Mouse (Mus musculus): ENCODE data around the gene Trim16. TPM values are rescaled to one million over a fixed set of nuclear protein-coding genes. Genes with fewer than 3 reads are reported as not detected.

Gene Trim16
- polyA plus RNA-seq, 1 experiment from 2014 or later = 2.7 TPM

DNA sequence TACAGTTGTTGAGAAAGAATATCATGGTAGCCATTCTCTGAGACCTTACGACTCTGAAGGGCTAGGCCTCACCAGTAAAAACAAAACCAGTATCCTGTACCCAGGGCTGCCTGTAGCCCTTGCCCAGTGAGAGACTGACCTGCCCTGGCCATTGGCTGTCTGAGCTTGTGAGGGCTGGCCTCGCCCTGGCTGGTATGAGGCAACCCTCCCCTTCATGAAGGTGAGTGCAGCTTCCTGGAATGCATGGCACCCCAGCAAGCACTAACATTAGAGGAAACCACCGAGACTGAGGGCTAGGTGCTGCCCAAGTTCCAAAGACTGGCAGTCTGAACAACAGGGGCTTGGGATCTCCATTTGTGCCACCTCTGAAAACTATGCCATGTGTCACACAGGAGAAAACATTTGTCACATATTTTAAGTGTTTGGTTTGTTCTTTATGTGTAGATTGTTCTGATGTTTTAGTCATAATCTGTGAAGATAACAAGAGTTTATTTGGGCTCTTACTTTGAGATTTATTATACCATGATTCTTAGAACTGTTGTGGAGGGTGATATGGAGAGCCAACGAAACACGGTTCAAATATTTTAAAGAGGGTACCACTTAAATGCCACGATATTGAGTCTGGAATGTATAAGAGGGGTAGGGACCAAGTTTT lies 5.9 kb upstream of the Trim16 start:
- Histone ChIP-seq H3K4me2 (ENCODE audit: low read length) (no peak overlapping the region), H3K9ac (ENCODE audit: low read length) (no peak overlapping the region), H3K27me3 (replicated peaks; ENCODE audit: control insufficient read depth, insufficient read depth, low read length) (no peaks in the 10 kb centered on the region), H3K9me3 (replicated peaks; ENCODE audit: control insufficient read depth, low read length) (no peaks in the 10 kb centered on the region), H3K4me3 (ENCODE audit: low read depth, low read length) (no peak overlapping the region), H3K36me3 (ENCODE audit: control insufficient read depth, insufficient read depth, low read length) (no peaks in the 10 kb centered on the region), H3K27ac (ENCODE audit: low read depth, low read length) (no peak overlapping the region), H3K4me1 (ENCODE audit: control insufficient read depth, insufficient read depth, low read length) (no peaks in the 10 kb centered on the region)
- ATAC-seq = no peak
- 75% methylated on average over 6 of the region's 6 CpGs for WGBS
- DNase-seq (ENCODE audit: low spot score) = no peak

GRCm38 (mm10) chr11:62814625-62815024 lies 5.4 kb upstream of the Trim16 start:
- Histone ChIP-seq H3K9ac (ENCODE audit: low read length) (no peak overlapping the region), H3K27ac (ENCODE audit: low read depth, low read length) (no peak overlapping the region), H3K4me2 (ENCODE audit: low read length) (no peak overlapping the region), H3K4me1 (ENCODE audit: control insufficient read depth, insufficient read depth, low read length) (peaks cover 1% of the 10 kb centered on the region; the same call in 1 of the 2 replicates), H3K9me3 (replicated peaks; ENCODE audit: control insufficient read depth, low read length) (no peaks in the 10 kb centered on the region), H3K36me3 (ENCODE audit: control insufficient read depth, insufficient read depth, low read length) (no peaks in the 10 kb centered on the region), H3K4me3 (ENCODE audit: low read depth, low read length) (no peak overlapping the region), H3K27me3 (replicated peaks; ENCODE audit: control insufficient read depth, insufficient read depth, low read length) (no peaks in the 10 kb centered on the region)
- WGBS = 55% methylated on average over 4 of the region's 4 CpGs
- DNase-seq (ENCODE audit: low spot score) (no peak), ATAC-seq (no peak)

- Histone ChIP-seq H3K4me3 (ENCODE audit: low read depth, low read length) (no peak overlapping the region), H3K4me1 (ENCODE audit: control insufficient read depth, insufficient read depth, low read length) (peaks cover 7% of the 10 kb centered on the region), H3K9me3 (replicated peaks; ENCODE audit: control insufficient read depth, low read length) (no peaks in the 10 kb centered on the region), H3K36me3 (ENCODE audit: control insufficient read depth, insufficient read depth, low read length) (no peaks in the 10 kb centered on the region), H3K9ac (ENCODE audit: low read length) (no peak overlapping the region), H3K27ac (ENCODE audit: low read depth, low read length) (no peak overlapping the region), H3K4me2 (ENCODE audit: low read length) (no peak overlapping the region), H3K27me3 (replicated peaks; ENCODE audit: control insufficient read depth, insufficient read depth, low read length) (no peaks in the 10 kb centered on the region)
- no peak for ATAC-seq
- DNase-seq (ENCODE audit: low spot score) = no peak
- 97% methylated on average over 1 of the region's 1 CpGs for WGBS
These were observed 4.6 kb upstream of the Trim16 start for GRCm38 (mm10) chr11:62815438-62815837.

DNA sequence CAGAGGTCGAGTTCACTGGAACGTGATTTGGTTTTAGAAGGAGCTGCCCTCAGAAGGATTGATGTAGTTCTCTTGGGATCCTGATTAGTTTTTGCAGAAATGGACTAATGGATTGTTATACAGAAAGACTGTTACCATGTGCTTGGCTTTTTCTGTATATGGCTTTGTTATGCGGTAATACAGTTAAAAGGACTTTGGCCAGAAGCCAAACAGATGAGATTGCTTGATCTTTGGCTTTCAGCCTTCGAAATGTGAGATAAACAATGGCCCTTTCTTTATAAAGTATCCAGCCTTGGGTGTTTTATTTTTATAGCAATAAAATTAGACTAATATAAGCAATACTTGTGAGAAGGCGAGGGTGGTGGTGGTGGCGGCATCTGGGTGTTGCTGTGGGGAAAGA lies 3.4 kb upstream of the Trim16 start:
- Histone ChIP-seq H3K27ac (ENCODE audit: low read depth, low read length) (no peak overlapping the region), H3K4me1 (ENCODE audit: control insufficient read depth, insufficient read depth, low read length) (peaks cover 13% of the 10 kb centered on the region), H3K36me3 (ENCODE audit: control insufficient read depth, insufficient read depth, low read length) (no peaks in the 10 kb centered on the region), H3K4me2 (ENCODE audit: low read length) (no peak overlapping the region), H3K9ac (ENCODE audit: low read length) (no peak overlapping the region), H3K4me3 (ENCODE audit: low read depth, low read length) (no peak overlapping the region), H3K27me3 (replicated peaks; ENCODE audit: control insufficient read depth, insufficient read depth, low read length) (no peaks in the 10 kb centered on the region), H3K9me3 (replicated peaks; ENCODE audit: control insufficient read depth, low read length) (no peaks in the 10 kb centered on the region)
- 75% methylated on average over 6 of the region's 6 CpGs for WGBS
- DNase-seq (ENCODE audit: low spot score) = no peak
- no peak for ATAC-seq

DNA sequence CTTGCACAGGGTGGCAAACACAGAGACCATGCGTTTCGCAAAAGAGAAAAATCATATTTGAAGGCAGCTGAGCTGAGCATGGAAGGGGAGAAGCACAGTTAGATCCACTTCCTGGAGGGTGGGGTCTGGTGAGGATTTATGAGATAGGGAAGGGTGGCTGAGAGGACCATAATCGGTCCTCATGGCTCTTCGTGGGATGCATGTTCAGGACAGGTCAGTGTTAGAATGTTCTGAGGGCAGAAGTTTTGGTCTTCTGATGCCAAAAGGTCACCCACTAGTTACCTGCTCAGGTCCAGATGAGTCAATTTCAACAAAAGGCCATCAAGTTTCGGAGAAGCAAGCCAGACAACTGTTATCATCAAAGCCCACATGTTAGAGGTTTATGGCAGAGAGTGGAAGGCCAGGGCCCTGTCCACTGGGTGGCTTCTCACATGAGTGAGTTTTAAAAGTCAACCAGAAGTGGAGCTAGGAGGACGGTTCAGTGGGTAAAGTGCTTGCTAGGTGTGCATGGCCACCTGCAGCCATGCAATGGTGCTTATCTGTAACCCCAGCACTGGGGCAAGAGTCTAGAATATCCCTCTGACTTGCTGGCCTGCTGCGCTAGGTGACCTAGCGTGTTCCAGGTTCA lies 858 bp upstream of the Trim16 start:
- Histone ChIP-seq H3K27ac (ENCODE audit: low read depth, low read length) (no peak overlapping the region), H3K27me3 (replicated peaks; ENCODE audit: control insufficient read depth, insufficient read depth, low read length) (no peaks in the 10 kb centered on the region), H3K4me2 (ENCODE audit: low read length) (no peak overlapping the region), H3K4me3 (ENCODE audit: low read depth, low read length) (no peak overlapping the region), H3K9ac (ENCODE audit: low read length) (no peak overlapping the region), H3K9me3 (replicated peaks; ENCODE audit: control insufficient read depth, low read length) (no peaks in the 10 kb centered on the region), H3K36me3 (ENCODE audit: control insufficient read depth, insufficient read depth, low read length) (no peaks in the 10 kb centered on the region), H3K4me1 (ENCODE audit: control insufficient read depth, insufficient read depth, low read length) (peaks cover 13% of the 10 kb centered on the region)
- no peak for DNase-seq (ENCODE audit: low spot score)
- ATAC-seq = no peak
- 95% methylated on average over 8 of the region's 8 CpGs for WGBS

DNA sequence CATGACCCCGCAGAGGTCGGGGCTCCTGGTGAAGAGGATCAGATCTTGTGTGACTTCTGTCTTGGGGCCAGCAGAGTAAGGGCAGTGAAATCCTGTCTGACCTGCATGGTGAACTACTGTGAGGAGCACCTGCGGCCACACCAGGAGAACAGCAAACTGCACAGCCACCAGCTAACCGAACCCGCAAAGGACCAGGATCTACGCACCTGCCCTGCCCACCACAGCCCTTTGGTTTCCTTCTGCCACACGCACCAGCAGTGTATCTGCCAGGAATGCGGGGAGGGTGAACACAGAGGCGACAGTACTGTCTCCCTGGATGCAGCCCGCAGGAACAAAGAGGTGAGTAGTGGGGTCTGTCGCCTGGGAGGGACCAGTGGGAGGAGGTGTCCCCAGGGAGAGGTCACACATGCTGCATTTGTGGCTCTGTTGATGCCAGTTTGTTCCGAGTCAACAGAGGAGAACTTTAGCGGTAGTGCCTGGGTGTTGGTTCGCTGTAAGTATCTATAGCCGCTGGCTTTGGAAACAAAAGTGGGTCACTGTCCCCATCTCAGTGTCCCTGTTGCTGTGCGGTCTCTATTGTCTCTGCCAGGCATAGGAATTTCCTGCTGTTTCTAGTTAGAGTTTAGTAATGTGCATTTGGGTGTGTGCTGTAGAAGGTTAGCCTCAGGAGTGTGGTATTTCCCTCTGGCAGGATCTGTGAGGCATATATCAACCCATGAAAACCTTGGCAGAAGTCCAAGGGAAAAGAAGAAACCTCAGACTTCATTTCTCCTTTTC lies 818 bp downstream of the Trim16 start:
- Histone ChIP-seq H3K27ac (ENCODE audit: low read depth, low read length) (no peak overlapping the region; the same call in 1 of the 2 replicates), H3K9ac (ENCODE audit: low read length) (peak overlapping the region; percentile 43), H3K36me3 (ENCODE audit: control insufficient read depth, insufficient read depth, low read length) (no peaks in the 10 kb centered on the region), H3K4me3 (ENCODE audit: low read depth, low read length) (peak overlapping the region; percentile 26), H3K27me3 (replicated peaks; ENCODE audit: control insufficient read depth, insufficient read depth, low read length) (no peaks in the 10 kb centered on the region), H3K9me3 (replicated peaks; ENCODE audit: control insufficient read depth, low read length) (no peaks in the 10 kb centered on the region), H3K4me1 (ENCODE audit: control insufficient read depth, insufficient read depth, low read length) (peaks cover 13% of the 10 kb centered on the region), H3K4me2 (ENCODE audit: low read length) (peak overlapping the region; percentile 54)
- DNase-seq (ENCODE audit: low spot score) (peak; percentile 43), ATAC-seq (peak; percentile 54; the same call in 1 of the 2 replicates)
- 25% methylated on average over 16 of the region's 16 CpGs for WGBS

DNA sequence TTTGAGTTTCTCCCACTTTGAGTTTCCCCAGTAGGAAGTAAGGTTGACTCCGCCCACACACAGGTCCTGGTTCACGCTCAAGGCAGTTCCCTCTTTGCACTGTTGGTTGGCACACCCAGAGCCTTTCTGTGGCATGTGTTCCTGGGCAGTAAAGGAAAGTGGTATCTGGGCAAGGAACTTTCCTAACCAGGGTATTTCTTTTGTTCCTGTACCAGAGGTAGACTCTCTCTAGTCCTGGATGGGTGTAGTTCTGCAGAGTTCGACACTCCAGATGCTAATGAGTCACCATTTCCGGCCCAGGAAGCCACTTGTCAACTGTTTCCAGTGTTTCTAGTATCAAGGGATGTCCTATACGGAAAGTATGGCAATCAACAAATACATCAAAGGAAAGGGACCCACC lies 1.9 kb downstream of the Trim16 start:
- WGBS = 77% methylated on average over 5 of the region's 5 CpGs
- H3K4me2 ChIP-seq (ENCODE audit: low read length) = no peak overlapping the region
- H3K9me3 ChIP-seq (replicated peaks; ENCODE audit: control insufficient read depth, low read length) = no peaks in the 10 kb centered on the region
- DNase-seq (ENCODE audit: low spot score) (no peak), ATAC-seq (no peak)
- peaks cover 13% of the 10 kb centered on the region for H3K4me1 ChIP-seq (ENCODE audit: control insufficient read depth, insufficient read depth, low read length)
- 0 out of 2 replicates have a peak overlapping the region, but pooled peaks have one; percentile 1 for H3K4me3 ChIP-seq (ENCODE audit: low read depth, low read length)
- H3K27ac ChIP-seq (ENCODE audit: low read depth, low read length) = no peak overlapping the region
- H3K36me3 ChIP-seq (ENCODE audit: control insufficient read depth, insufficient read depth, low read length) = no peaks in the 10 kb centered on the region
- H3K27me3 ChIP-seq (replicated peaks; ENCODE audit: control insufficient read depth, insufficient read depth, low read length) = no peaks in the 10 kb centered on the region
- no peak overlapping the region for H3K9ac ChIP-seq (ENCODE audit: low read length)

- H3K4me2 ChIP-seq (ENCODE audit: low read length) = no peak overlapping the region
- 81% methylated on average over 7 of the region's 7 CpGs for WGBS
- H3K4me1 ChIP-seq (ENCODE audit: control insufficient read depth, insufficient read depth, low read length) = peaks cover 13% of the 10 kb centered on the region
- H3K4me3 ChIP-seq (ENCODE audit: low read depth, low read length) = no peak overlapping the region
- H3K9me3 ChIP-seq (replicated peaks; ENCODE audit: control insufficient read depth, low read length) = no peaks in the 10 kb centered on the region
- ATAC-seq = no peak
- H3K27me3 ChIP-seq (replicated peaks; ENCODE audit: control insufficient read depth, insufficient read depth, low read length) = no peaks in the 10 kb centered on the region
- H3K9ac ChIP-seq (ENCODE audit: low read length) = no peak overlapping the region
- no peak overlapping the region for H3K27ac ChIP-seq (ENCODE audit: low read depth, low read length)
- no peak for DNase-seq (ENCODE audit: low spot score)
- H3K36me3 ChIP-seq (ENCODE audit: control insufficient read depth, insufficient read depth, low read length) = no peaks in the 10 kb centered on the region
These were observed 4.2 kb downstream of the Trim16 start for GRCm38 (mm10) chr11:62824211-62824610.

Measured in forebrain, embryonic 14.5 days (tissue).